Mouse (Mus musculus): Measurements from ENCODE around the gene Nepn. TPM values are rescaled to one million over a fixed set of nuclear protein-coding genes. Genes with fewer than 3 reads are reported as not detected.
A peak's percentile ranks its signal among the peaks of the same experiment; 100 is the strongest.
"Not testable (repeated sequence)": the region's sequence is repeated elsewhere in the genome, so short reads cannot be mapped to it uniquely, and the experiment has no call there.

Nepn gene
- not detected for total RNA-seq (2021)
- long read RNA-seq, experiment 1: 0 reads
- long read RNA-seq, experiment 2: 0 reads

- DNase-seq (ENCODE audit: low spot score in 2 of 2): no peak
Observed at GRCm38 (mm10) chr10:52388922-52389430, at the start of gene Nepn. Nepn (plus strand) TSS chr10:52388972.

GRCm38 (mm10) chr10:52343324-52343723 lies 45.4 kb upstream of the Nepn start:
- DNase-seq (ENCODE audit: low spot score in 2 of 2): not testable (repeated sequence)

DNA sequence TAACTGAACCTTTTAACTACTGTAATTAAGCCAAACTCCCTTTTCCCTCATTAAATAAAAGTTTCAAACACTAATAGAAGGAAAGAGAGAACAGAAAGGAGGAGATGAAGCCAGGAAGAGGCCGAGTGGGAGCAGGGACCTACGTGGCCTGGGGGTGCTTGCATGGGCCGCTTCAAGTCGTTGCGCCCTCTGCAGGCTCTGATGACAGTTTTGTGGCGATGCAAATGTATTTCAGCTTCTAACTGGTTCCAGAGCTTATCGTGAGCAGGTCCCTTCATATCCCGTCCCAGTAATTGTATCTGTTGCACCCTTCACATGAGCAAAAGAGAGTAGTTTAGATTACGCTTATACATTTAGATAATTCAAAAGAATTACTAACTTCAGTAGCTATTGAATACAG lies 35.6 kb upstream of the Nepn start:
- no peak for DNase-seq (ENCODE audit: low spot score in 2 of 2)

GRCm38 (mm10) chr10:52358467-52358866 lies 30.3 kb upstream of the Nepn start, which contains the start of gene Gm26741:
Gm26741 (plus strand) TSS chr10:52358767.
- DNase-seq (ENCODE audit: low spot score in 2 of 2): no peak

DNA sequence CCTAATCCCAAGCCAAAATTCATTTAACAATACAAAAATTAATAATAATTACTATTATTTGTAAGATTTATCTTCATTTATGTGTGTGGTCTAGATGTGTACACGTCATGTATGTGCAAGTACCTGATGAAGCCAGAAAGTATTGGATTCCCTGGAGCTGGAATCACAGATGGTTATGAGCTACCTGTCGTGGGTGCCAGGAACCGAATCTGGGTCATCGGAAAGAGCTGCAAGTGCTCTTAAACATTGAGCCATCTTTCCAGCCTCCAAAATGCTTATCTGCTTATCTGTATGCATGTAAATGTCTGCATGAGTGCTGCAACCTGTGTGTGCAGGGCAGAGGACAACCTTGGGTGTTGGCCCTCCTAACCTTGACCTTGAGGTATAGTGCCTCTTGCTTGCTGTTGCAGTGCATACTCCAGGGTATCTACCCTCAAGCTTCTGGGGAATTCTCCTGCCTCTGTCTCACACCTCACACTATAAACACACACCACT lies 28.5 kb upstream of the Nepn start:
- no peak for DNase-seq (ENCODE audit: low spot score in 2 of 2)

DNA sequence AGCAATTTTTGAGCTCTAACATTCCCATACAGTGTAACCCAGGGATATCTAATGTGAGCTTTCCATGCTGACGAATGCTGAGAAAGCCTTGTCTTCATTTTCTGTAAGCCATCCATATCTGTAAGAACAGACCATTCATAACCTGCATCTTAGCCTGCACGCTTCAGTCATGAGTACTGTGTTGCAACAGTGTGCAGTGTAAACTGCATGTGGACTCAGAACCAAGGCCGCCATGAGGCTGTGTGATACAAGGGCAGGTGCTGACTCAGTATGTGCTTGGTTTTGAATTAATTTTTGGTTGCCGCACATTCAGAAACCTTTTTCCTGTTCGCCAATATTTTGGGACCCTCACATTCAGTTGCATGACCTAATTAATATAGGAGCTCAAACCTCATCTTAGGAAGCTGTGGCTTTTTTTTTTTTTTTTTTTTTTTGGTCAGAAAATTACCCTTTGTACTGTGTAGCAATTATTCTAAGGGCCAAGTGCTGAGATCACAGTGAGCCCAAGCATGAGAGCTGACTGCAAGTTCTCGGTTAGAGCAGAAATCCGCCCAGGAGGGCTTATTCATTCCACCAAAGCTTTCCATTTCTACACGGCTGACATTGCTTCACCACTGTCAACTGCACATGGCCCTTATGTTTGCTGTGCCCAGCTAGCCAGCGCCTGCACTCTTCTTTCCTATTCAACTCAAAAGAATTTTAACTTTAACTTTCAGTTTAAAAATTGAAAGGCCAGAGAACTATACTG lies 27.7 kb upstream of the Nepn start:
- no peak for DNase-seq (ENCODE audit: low spot score in 2 of 2)

GRCm38 (mm10) chr10:52368376-52368775 lies 20.4 kb upstream of the Nepn start:
- no peak for DNase-seq (ENCODE audit: low spot score in 2 of 2)

- no peak for DNase-seq (ENCODE audit: low spot score in 2 of 2)
Observed at GRCm38 (mm10) chr10:52373834-52374233, 14.9 kb upstream of the Nepn start.

DNA sequence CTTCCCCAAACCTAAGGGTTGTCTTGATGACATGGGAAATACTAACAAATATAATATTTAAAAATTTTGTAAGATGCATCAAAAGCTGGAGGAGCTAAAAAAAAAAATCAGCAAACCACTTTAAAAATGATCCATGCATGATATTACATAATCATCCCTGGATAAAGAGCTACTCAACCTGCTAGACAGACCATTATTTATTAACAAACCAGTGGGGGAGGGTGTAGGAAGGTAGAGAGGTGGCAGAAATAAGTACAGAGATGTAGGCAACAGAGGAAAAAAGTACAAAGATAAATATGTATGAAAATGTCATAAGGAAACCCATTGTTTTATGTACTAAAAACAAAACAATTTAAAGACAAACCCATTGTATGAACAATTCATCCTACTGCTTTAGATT lies 14.1 kb upstream of the Nepn start:
- DNase-seq (ENCODE audit: low spot score in 2 of 2): no peak

GRCm38 (mm10) chr10:52376422-52376821 lies 12.3 kb upstream of the Nepn start:
- DNase-seq (ENCODE audit: low spot score in 2 of 2): no peak

- DNase-seq (ENCODE audit: low spot score in 2 of 2): no peak
Observed at GRCm38 (mm10) chr10:52377813-52378212, 11.0 kb upstream of the Nepn start.

- peak; percentile 28 to 47 for DNase-seq (ENCODE audit: low spot score in 2 of 2)
Observed at GRCm38 (mm10) chr10:52381321-52381801, 7.4 kb upstream of the Nepn start.

DNA sequence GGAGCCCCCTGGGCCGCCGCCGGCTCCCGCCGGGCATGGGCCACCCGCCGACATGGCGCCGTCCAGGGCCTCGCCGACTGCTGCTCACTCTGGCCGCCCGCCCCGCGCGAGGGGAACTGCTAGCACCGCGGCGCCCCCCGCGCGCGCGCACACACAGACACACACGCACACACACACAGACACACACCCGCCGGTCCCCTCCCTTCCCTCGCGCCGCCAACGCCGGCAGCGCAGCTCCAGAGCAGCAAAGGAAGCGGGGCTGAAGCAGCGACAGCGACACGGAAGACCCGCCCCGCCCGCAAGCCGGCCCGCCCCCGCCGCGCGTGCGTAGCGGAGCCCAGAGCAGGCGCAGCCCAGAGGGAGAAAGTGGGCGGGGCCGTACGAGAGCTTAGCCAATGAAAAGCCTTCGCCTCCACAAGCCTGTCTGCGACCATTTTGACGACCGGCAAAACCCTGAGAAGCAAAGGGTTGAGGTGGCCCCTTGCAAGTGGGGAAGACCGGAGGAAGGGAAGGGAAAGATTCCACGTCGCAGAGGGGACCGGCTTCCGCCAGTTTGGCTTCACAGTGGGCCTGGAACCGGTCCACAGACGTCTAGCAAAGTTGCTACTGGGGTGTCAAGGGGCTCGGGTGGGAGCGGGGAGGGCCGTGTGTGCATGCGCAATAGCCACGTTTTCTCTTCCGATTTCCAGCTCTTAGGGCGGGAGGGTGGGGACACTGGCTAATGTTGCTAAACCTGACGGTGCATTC lies 6.8 kb upstream of the Nepn start, which contains the start of gene Gopc:
Gopc (minus strand) TSS at position 280 of the 747 bp plus-strand sequence.
- DNase-seq (ENCODE audit: low spot score in 2 of 2): peak; percentile 97 to 98

- DNase-seq (ENCODE audit: low spot score in 2 of 2): no peak
Observed at GRCm38 (mm10) chr10:52383022-52383421, 5.8 kb upstream of the Nepn start.

DNA sequence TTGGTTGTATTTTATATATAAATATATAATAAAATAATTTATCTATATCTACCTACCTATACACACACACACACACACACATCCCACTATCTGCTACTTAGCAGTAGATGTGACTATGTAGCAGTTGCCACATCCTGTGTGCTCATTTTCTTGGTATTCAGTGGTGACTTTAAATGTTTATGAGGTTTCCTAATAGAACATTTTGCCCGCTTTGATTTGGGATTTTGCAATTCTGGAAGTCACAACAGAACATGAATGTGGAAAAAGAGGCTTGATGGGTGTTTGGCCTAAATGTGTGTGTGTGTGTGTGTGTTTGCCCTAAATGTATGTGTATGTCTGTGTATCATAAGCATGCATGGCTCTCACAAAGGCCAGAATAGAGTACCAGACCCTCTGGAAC lies 5.2 kb upstream of the Nepn start:
- no peak for DNase-seq (ENCODE audit: low spot score in 2 of 2)

- DNase-seq (ENCODE audit: low spot score in 2 of 2): peak; percentile 52 to 64
Observed at GRCm38 (mm10) chr10:52384823-52385610, 3.8 kb upstream of the Nepn start.

DNA sequence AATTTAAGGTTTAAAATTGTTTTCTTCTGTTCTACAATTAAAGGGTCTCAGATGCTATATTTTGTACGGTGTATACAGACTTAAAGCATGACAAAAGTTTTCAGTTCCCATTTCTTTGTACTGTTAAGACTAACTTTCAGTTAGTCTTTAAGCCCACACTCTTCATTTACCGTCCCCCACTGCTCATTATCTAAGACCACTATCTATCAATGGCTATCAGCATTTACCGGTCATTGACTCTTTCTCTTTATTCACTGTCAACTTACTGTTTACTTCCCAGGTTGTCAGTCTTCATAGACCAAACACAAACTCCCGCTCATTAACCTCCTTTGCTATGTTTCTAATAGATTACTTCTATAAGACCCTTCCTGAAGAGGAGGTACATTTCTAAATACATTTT lies 1.6 kb upstream of the Nepn start:
- DNase-seq (ENCODE audit: low spot score in 2 of 2): no peak

- DNase-seq (ENCODE audit: low spot score in 2 of 2): no peak
Observed at GRCm38 (mm10) chr10:52389438-52389837, 666 bp downstream of the Nepn start.

DNA sequence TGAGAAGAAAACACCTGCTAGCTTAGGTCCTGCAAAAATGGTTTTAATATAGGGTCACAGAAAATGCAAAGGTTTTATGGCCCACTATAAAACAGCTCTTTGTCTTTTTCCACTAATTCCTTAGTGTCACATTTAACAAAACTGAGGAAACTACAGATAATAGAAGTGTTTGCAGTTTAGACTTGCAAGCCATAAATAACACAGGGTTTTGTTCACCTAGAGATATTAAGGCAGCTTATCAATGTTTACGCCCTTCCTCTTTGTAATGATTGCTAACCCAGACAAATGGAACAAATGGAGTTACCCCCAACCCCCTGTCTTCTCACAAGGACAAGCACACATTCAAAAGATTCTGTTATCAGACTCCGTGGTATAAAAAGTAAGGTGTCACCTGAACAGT lies 2.4 kb downstream of the Nepn start:
- DNase-seq (ENCODE audit: low spot score in 2 of 2): no peak

- no peak for DNase-seq (ENCODE audit: low spot score in 2 of 2)
Observed at GRCm38 (mm10) chr10:52396647-52397046, 7.9 kb downstream of the Nepn start.

GRCm38 (mm10) chr10:52398715-52399114 lies 9.9 kb downstream of the Nepn start:
- DNase-seq (ENCODE audit: low spot score in 2 of 2): no peak

Measured in left cerebral cortex, adult 18-20 months (tissue).